Mouse (Mus musculus) T-helper 17 cell (primary cell): ENCODE results near the gene Fam53b.

Experiments
- in situ Hi-C, 2 experiments: fragments of 300-600 bp; cut with MboI, MseI; formaldehyde crosslinking; loops; 1 replicate in 1 of 2; 2 replicates in 1 of 2; pipeline ENCODE4 v1.15.1; 2025; ENCODE audit warnings: high pct_unique_total_duplicates in 2 of 2

The Fam53b gene

GRCm38 (mm10) chr7:132690716-132691472 is 122.8 kb downstream of the Fam53b start:
- in situ Hi-C loops = loop anchor here in 1 of 2 experiments (10.0 kb wide), 1 partner anchor 706 kb away; no protein-coding TSS in a partner anchor

GRCm38 (mm10) chr7:132689722-132690121 is 124.0 kb downstream of the Fam53b start:
- in situ Hi-C loops = loop anchor here in 1 of 2 experiments (10.0 kb wide), 1 partner anchor 705 kb away; no protein-coding TSS in a partner anchor

GRCm38 (mm10) chr7:132688721-132689120 is 125.0 kb downstream of the Fam53b start:
- in situ Hi-C loops = no loop called here

GRCm38 (mm10) chr7:132687897-132688296 is 125.8 kb downstream of the Fam53b start:
- in situ Hi-C loops = no loop called here

DNA sequence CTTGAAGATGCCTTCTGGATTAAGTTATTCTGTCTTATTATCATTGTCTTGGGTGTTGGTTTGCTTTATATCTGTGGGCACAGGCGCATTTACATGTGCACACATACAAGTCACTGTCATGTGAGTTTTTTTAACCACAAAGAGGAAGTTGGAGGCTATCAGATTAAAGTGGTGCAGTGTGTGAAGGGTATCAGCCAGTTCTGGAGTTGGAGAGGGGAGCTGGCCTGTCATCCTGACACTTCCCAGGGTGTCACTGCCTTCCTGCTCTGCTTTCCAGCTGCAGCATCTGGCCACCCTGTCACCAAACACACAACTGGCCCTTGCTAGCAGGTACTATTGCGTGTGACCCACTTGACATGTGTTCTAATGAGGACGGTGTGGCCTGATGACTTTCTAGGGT is 127.2 kb downstream of the Fam53b start:
- in situ Hi-C loops = no loop called here

DNA sequence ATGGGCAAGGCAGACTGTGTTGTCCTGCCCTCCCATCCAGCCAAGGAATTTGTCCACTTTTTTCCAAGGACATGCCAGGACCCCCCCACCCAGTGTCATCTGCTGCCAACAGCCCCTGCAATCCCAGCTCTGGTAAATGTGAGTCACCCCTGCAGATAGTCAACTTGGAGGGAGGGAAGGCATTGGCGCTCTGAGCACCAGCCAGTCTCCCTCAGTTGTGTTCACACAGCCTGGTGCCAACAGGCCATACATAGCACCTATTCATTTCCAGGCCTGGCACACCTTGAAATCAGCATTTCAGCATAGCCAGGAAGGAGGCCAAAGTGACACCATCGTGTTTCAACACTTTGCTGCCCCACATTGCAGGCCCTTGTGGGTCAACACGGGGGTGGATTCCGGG is 129.8 kb downstream of the Fam53b start:
- in situ Hi-C loops = no loop called here

- in situ Hi-C loops = no loop called here
These were observed 130.8 kb downstream of the Fam53b start for GRCm38 (mm10) chr7:132682901-132683300.

DNA sequence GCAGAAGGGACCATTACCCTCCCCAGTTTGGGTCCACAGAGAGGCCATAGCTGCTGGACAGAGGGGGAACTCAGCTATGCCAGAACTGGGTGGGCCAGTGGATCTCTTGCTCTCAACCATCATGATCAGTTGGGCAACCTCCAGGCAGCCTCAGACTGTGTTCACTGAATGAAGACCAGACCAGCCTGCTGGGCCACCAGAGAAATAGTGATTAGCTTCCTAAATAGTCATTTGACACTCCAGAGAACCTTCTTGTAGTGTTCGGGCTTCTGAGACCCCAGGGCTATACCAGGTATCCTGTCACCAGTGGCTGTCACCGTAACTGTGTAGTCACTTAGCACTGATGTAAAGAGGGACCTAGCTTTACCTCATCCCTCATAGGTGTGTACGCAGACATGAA is 131.3 kb downstream of the Fam53b start:
- in situ Hi-C loops = no loop called here

DNA sequence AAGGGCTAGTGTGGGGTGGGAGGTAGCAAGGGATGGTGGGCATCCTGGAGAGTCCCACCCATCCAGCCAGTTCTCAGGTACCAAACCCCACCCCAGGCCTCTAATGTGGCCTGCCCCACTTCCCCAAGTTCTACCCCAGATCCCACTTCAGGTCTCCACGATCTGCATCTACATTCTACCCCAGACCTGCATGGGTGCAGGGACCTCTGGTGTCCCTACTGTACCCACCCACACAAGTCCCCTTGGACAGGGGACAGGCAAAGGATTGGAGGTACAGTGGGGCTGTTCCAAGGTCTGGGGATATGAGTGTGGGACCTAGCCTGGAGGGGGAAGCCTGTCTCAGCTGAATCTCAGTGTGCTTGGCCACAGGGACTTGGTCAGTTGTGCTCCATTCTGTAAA is 131.9 kb downstream of the Fam53b start:
- in situ Hi-C loops = no loop called here

GRCm38 (mm10) chr7:132681296-132681695 is 132.4 kb downstream of the Fam53b start:
- in situ Hi-C loops = no loop called here

DNA sequence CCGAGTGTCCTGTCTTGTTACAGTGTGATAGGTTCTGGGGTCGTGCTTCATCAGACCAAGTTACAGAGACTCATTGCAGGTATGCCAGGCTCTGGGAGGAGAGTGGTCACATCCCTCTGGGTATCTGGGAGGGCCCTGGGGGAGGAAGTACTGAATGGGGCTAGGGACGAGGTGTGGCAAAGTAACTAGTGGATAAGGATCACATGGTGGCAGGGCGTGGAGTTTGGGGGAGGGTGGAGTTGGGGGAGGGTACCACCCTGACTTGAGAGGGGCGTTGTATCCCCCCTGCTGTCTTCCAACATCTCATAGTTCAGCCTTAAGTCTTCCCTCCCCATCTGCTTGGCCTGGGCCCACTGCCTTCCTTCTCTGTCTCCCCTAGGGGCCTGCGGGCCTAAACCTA is 134.1 kb downstream of the Fam53b start:
- in situ Hi-C loops = no loop called here

- in situ Hi-C loops = no loop called here
These were observed 134.6 kb downstream of the Fam53b start for GRCm38 (mm10) chr7:132679117-132679516.

GRCm38 (mm10) chr7:132675922-132676321 is 137.8 kb downstream of the Fam53b start:
- in situ Hi-C loops = no loop called here

DNA sequence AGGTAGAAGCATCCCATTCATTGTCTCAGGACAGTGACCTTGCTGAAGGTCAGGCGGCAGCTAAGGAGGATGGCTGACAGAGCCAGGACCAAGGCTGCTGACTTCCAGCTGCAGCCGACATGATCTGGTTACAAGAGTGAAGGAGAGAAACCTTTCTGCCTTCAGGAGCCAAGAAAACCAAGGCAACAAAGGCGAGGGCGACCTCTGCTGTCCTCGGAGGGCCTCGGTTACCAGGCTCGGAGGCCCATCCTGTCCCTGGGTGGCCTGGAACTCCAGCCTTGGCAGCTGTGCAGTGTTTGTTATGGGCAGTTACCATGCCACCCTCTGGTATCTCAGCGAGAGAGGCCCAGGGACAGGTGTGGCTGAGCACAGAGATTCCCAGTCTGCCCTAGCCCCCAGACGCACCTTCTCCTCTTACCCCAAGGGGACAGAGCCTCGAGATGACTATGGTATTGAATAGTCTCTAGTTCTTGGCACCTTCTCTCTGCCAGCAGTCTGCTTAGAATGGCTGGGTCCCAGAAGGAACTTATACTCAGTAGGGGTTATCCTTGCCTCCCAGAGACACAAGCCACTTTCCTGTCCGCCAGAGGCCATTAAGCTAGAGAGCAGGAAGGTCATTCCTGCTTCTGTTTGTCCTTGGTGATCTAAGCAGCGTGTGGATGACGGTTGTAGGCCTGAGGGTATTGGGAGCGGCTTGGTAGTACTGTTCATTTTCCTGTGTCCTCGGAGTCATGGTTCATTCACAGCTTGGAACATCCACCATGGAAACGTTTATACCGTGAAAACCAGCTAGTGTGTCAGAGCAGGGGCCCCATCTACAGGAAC is 139.5 kb downstream of the Fam53b start:
- in situ Hi-C loops = no loop called here

DNA sequence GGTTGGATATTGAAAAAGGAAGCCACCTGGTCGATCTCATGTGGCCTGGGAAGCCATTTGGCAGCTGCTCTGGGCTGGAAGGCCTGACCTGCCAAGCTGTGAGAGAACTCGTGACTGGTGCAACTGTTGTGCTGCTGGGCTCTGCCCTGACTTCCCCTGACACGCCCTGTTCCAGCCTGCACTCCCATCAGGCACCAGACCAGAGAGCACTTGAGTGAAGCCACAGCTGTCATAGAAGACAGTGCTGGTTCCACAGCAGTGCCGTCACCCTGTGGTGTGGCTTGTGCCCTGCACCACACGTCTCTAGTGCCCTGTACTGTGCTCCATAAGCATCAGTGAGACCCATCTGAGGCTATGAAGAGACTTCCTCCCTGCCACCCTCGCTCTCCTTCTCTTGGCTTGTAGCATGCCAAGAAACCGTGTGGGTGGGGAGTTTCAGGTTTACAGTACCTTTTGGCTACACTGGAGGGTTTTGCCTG is 141.2 kb downstream of the Fam53b start:
- in situ Hi-C loops = no loop called here

DNA sequence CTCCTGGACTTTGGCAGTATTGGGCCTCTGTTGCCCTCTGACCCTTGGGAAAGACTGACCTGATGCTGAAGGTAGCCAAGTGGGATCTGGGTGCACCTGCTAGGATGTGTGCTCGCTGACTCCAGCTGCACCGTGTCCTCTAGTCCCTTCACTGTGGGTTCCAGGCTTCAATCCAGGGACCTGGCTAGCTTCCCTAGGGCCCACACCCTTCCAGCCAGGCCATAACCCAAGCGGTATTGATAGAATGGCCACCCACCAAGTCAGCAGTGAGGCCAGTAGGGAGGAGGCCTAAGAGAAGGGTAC is 142.9 kb downstream of the Fam53b start:
- in situ Hi-C loops = no loop called here

GRCm38 (mm10) chr7:132669999-132670862 is 143.5 kb downstream of the Fam53b start:
- in situ Hi-C loops = loop anchor here in 1 of 2 experiments (5.0 kb wide), 1 partner anchor 37 kb away; no protein-coding TSS in a partner anchor

GRCm38 (mm10) chr7:132668604-132669003 is 145.1 kb downstream of the Fam53b start:
- in situ Hi-C loops = loop anchor here in 1 of 2 experiments (5.0 kb wide), 1 partner anchor 39 kb away; no protein-coding TSS in a partner anchor

DNA sequence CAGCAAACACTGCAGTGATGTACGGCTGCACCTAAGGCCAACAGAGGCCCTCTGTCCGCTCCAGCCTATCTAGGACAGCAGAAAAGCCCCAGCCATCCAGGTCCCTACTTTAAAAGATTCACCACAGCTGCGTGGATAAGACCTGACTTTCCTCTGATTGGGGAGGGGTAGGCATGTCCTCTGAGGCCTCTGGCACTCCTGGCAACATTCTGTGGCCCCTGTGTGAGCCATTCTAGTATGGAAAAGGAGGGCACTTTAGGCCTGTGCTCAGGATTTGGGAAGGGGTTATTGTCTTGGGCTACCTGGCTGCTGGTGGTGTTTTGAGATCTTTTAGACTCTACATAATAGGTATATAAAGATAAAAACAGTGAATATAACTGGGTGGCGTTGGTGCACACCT is 147.2 kb downstream of the Fam53b start:
- in situ Hi-C loops = loop anchor here in 1 of 2 experiments (5.0 kb wide), 1 partner anchor 41 kb away; no protein-coding TSS in a partner anchor

GRCm38 (mm10) chr7:132665664-132666382 is 147.9 kb downstream of the Fam53b start:
- in situ Hi-C loops = loop anchor here in 1 of 2 experiments (5.0 kb wide), 1 partner anchor 41 kb away; no protein-coding TSS in a partner anchor

DNA sequence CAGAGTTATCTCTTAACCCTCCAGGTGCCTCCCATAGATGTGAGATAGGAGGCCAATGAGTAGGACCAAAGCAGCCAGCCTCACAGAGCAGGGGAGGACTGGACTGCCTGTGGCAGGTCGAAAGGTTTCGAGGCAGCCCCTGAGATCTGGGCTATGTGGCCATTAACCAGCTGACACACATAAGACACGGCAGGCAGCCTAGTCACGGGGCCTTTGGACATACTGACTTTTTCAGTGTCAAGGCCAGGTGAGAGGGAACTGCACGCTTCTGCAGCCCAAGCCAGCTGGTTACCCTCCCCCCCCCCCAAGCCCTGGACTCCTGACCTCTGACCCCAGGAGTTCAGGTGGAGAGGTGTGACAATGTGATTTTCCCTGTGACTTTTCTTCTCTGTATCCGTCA is 148.9 kb downstream of the Fam53b start:
- in situ Hi-C loops = loop anchor here in 1 of 2 experiments (5.0 kb wide), 1 partner anchor 42 kb away; no protein-coding TSS in a partner anchor
